Mouse (Mus musculus) CD4-positive, CD25-positive, alpha-beta regulatory T cell, adult 2 months (primary cell): Measurements from ENCODE around the gene Prkn.

Experiments
- DNase-seq: peaks from one replicate; pipeline ENCODE4 v3.0.0-alpha.2; 2012; ENCODE audit warnings: low read depth, low spot score

Prkn gene

DNA sequence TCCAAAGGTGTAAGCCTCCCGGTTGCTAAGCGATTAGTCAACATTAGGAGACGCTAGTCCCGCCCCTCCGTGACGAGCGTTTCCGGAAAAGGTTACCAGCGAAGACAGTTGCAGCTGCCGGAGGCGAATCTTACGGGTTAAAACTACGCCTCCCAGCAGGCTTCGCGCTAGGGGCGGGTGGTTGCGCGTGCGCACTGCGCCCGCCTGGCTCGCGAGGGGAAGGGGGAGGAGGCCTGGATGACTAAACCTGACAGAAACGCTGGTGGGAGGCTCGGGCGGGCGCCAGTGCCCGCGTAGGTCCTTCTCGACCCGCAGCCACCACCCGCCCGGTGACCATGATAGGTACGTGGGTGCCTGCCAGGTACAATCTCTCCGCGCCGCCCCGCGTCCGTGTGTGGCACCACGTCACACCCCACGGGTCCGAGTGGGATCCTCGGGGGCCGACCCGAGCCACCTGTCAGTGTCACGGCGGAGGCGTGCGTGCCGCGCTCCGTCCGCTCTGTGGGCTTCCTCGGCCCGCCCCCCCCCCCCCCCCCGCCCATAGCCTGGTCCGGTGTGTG, at the start of gene Prkn, which contains the start of gene Pacrg:
Prkn (plus strand) TSS at position 237 of the 560 bp plus-strand sequence.
Pacrg (minus strand) TSS at position 164 of the 560 bp plus-strand sequence.
- DNase-seq = peak; percentile 96

DNA sequence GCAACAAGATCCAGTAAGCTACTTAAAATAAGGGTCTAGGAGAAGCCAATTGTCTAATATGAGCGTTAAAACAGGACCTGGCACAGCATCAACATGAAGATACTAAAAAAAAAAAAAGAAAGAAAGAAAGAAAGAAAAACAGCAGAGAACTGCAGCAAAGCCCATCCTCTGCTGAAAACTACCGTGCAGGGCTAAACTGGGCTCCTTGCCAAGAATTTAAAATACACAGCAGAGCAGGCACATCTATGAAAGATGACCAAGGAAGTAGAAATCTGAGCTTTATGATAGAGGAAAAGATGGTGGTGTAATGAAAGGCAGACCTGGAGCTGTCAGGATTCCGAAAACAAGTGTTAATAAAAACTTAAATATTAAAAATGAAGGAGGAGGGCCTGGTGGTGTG, 48.5 kb upstream of the Prkn start:
- DNase-seq = no peak

DNA sequence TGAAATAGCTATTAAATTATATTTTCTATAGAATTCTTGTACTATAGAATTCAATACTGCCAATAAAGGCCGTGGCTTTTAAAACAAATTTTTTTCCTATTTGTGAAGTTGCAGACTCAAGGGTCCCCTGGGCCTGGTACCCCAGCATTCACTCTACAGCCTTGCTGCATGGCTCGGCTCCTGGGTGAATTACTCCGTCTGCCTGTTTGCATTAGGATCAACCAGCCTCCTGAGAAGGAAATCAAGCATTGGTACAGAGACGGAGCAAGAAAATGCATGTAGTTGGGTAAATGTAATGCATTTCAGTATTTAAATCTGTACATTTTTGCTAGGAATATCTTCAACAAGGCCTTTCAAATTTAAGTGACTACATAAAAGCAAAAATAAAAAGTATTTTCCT, 33.5 kb upstream of the Prkn start:
- no peak for DNase-seq

- DNase-seq = no peak
Observed at GRCm38 (mm10) chr17:10807261-10807998, 32.8 kb upstream of the Prkn start.

DNA sequence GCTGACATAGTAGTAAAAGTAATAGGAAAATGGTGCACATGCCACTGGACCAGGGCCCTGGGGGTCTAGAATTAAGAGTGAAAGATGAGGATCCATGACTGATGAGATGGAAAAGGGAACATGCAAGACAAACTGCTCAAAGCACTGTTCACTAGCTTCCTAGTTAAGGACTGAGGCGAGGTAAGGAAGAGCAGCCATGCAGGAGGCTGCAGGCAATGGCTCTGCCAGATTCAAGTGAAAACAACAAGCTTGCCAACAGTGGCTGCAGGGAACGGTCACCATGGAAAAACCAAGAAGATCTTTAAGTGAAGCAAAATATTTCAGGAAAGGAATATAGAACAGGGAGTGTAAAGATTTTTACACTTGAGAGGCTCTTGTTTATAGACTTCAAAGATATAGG, 31.6 kb upstream of the Prkn start:
- DNase-seq = no peak

- DNase-seq = no peak
Observed at GRCm38 (mm10) chr17:10818971-10819370, 21.2 kb upstream of the Prkn start.

GRCm38 (mm10) chr17:10840731-10841201, 582 bp downstream of the Prkn start:
- peak; percentile 58 for DNase-seq

DNA sequence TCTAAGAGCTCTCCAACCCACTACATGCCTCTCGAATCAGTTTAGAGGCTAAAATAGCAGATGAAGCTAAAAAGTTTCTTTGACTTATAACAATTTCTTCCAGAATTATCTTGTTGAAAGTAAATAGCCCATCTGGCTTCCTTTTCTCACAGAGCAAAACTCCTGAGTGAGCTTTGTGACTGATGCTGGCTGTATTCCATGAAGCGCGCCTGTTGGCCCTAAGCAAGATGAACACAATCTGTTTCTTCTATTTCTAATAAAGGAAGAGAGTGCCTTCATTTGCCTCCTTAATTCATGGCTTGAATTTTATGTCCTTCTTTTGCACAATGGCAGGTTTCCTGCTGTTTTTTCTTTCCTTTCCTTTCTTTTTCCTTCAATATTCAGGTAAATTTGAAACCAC, 14.0 kb downstream of the Prkn start:
- no peak for DNase-seq

DNA sequence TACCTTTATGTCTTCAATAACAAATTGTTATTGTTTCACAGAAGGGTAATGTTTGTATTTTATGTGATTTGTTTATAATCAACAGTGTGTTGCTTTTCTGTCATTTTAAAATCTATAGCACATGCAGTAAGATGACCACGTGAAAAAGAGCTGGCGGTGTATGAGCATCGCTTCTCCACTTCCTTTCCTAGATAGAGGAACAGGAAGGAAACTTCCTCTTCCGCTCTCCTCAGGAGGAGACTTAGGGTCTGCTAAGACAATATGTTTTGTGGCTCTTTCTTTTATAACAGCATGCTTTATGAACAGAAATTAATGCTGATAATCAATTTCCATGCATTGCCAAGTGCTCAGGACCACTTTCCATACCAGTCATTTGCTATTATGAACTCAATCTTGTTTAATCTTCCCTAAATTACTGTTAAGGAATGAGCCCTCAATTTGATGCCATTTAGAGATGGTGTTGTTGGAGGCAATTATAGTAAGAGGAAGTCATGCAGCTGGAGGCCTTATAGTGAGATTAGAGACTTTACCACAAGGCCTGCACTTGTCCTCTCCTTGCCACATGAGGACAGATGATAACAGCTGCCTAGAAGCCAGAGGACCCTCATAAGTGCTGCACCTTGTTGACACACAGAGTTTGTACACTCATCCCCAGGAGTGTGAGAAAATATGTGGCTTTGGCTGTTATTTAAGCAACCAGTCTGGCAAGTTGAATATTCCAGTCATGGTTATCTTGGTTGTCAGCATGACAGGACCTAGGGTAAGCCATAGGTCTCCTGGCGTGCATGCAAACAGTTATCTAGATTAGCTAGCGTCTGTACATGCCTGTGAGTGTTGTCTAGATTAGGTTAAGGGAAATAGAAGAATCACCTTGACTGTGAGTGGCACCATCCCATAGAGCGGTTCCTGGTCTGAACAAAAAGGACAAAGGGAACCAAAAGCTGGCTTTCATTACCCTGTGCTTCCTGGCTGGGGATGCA, 34.3 kb downstream of the Prkn start:
- no peak for DNase-seq

DNA sequence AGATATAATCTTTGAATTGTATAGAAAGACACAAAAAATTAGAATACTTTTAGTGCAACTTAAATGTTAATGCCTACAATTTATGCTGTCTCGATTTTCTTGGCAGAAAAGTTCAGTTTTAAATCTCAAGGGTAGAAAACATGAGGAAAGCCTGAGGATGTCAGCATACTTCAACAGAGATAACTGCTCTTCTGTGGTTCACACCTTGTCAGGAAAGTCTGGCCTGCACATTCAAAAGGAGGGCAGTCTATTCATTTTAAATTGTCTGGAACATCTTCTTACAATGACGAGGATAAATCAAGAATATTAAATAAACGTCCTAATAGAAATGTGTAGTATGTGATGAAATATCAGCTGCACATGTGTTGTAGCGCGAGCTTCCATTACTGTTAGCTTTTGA, 38.8 kb downstream of the Prkn start:
- DNase-seq = no peak

GRCm38 (mm10) chr17:10882260-10882659, 42.1 kb downstream of the Prkn start:
- no peak for DNase-seq

GRCm38 (mm10) chr17:10887924-10888323, 47.7 kb downstream of the Prkn start:
- no peak for DNase-seq

DNA sequence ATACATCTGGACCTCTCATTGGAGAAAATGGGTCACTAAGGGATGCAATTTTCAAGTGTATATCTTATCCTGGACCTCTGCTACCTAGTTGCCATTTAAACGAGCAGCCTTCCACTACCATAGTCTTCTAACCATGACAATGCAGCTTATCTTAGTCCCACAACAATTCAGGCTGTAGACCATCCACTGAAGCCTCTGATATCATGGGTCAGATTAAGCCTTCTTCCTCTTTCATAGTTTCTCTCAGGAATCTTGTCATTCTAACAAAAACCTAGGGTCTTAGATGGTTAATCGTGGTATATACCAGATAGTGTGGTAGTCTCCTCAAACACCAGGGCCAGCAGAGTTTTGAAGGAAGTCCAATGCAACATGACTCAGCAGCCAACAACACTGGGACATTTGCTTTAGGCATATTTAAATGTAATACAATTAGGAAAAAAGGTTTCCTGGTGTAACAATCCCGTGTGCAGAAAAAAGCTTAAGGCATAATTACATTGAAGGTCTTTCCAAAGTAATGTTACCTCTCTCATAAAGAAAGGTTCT, 61.6 kb downstream of the Prkn start:
- DNase-seq = no peak

DNA sequence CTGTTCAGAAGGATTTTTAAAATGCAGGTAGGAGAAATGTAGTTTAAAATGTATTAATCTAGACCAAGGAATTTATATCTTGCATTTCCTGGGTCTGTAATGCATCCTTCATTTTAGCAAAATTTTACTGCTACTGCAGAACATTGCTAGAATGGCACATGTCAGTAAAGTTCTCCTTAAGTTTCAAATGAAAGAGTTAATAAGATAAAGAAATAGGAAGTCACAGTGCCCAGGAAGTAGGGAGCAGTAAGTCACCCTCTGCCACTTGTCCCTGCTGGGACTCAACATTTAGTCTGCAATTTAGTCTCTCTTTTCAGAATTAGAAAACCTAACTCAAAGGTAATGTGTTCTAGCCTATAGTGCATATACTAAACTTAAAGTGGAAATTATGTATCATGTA, 96.5 kb downstream of the Prkn start:
- no peak for DNase-seq

DNA sequence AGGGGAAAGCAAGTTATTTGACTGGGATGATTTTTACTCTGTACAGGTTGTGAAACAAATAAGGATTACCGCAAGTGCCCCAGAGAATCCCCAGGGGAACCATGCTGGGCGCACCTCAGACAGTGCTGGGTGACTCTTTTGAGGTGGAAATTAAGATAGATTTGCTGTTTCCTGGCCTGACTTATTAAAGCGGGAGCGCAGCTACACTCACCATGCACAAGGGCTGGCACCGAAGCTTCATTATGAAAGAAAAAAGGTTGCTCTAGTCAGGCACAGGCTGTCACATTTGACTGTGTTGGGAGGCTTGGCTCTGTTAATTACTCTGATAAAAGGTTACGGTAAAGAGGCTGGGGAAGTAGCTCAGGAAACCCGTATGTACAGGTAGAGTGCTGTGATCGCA, 97.7 kb downstream of the Prkn start:
- no peak for DNase-seq

- no peak for DNase-seq
Observed at GRCm38 (mm10) chr17:10938755-10939154, 98.6 kb downstream of the Prkn start.

- no peak for DNase-seq
Observed at GRCm38 (mm10) chr17:10946552-10946951, 106.4 kb downstream of the Prkn start.

GRCm38 (mm10) chr17:10947614-10948013, 107.4 kb downstream of the Prkn start:
- no peak for DNase-seq

DNA sequence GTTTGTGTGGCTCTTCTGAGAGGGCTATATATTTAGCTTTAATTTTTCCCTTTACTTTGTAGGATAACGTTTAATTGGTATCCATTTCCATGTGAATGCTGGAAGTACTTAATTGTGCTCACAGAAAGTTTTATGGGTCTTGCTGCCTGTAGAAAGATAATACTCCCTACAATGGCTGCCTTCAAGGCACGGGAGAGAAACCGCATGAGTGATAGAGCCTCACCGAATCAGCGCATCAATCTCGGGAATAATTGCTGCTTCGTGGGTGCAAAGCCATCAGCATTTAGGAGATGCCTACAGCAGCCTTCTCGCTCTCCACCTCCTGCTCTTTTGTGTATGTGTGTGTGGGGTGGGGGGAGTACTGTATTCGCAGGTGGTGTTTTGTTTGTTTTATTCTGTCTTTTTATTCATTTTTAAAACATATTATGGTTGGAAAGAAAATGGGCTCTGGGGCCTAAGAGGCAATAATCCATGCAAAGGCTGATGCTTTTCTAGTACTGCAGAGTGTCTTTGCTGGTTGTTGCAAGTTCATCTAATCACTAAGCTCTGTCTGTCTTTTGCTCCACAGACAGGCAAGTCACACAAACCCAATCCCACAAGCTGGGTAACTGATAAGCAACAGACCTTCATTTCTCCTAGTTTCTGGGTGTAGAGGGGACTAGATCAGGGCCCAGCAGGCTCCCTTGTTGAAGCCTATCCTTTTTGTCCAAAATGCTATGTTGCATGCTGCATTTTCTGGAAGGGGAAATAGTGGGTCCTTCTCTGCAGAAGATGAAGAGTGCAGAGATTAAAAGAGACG, 119.1 kb downstream of the Prkn start:
- no peak for DNase-seq

DNA sequence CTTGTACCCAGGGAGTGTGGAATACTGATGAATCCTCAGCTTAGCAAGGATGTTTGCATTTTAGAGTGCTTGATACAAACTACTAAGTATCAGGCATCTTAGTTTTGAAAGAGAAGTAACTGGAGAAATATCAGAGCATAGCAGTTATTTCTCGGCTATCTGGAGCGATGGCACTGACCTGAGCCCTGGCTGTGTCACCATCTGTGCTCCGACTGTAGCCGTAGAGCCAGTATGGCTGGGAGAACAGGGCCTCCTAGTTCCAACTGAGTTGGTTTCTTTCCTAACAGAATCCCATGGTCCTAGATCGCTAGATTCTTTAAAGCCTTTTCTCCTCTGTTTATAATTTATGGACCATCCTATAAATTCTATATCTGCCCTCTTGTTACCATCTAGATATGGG, 122.0 kb downstream of the Prkn start:
- no peak for DNase-seq

DNA sequence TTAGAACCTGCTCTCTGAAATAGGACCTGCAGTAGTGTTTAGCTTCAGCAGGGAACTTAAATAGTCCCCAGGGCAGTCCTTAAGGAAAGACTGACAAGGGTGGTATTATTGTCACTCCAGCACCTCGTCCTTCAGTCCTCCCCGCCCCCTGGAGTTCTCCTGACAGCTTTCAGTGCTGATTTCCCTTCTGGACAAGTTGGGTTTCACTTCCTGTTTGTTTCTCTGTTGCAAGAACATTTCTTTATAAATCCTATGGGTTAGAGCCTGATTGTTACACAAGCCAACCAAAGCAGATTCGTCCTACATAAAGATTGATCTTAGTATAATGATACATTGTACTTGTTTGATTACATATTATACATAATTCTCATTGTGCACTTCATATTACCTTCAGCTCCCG, 142.0 kb downstream of the Prkn start:
- no peak for DNase-seq
